Mouse (Mus musculus) heart, embryonic 16.5 days (tissue): Measurements from ENCODE around the gene Speer4d. TPM values are rescaled to one million over a fixed set of nuclear protein-coding genes. Genes with fewer than 3 reads are reported as not detected.
"Not testable (repeated sequence)": the region's sequence is repeated elsewhere in the genome, so short reads cannot be mapped to it uniquely, and the experiment has no call there.

ENCODE experiments used
- ATAC-seq: fragments of 200-750 bp; cut with Nextera tagmentation; replicated peaks from 2 replicates; pipeline ENCODE4 v1.8.0; 2017; ENCODE audit warnings: moderate number of reproducible peaks; ENCODE audit not compliant: insufficient read depth, low FRiP score; ENCODE audit errors: extremely low read depth
- H3K27ac ChIP-seq: fragments of 300-500 bp; sonication (generic); 2 replicates; pipeline ENCODE4 v1.5.1; 2014; ENCODE audit warnings: mild to moderate bottlenecking, low read length, control low read depth, moderate library complexity
- H3K27me3 ChIP-seq: fragments of 300-500 bp; sonication (generic); 2 replicates; pipeline ENCODE4 v1.6.1; 2014; ENCODE audit warnings: low read length, mixed read lengths; ENCODE audit not compliant: control insufficient read depth, insufficient read depth
- H3K36me3 ChIP-seq: fragments of 300-500 bp; sonication (generic); 2 replicates; pipeline ENCODE4 v1.6.1; 2014; ENCODE audit not compliant: control insufficient read depth, insufficient read depth
- H3K4me1 ChIP-seq: fragments of 300-500 bp; sonication (generic); 2 replicates; pipeline ENCODE4 v1.6.1; 2014; ENCODE audit warnings: low read length, mixed read lengths; ENCODE audit not compliant: control insufficient read depth, insufficient read depth
- H3K4me2 ChIP-seq: fragments of 300-500 bp; sonication (generic); 2 replicates; pipeline ENCODE4 v1.6.1; 2014; ENCODE audit warnings: low read depth, mild to moderate bottlenecking, control low read depth, low read length
- H3K4me3 ChIP-seq: fragments of 300-500 bp; sonication (generic); 2 replicates; pipeline ENCODE4 v1.5.1; 2014; ENCODE audit warnings: mild to moderate bottlenecking, control low read depth, low read length
- H3K9ac ChIP-seq: fragments of 300-500 bp; sonication (generic); 2 replicates; pipeline ENCODE4 v1.6.1; 2014; ENCODE audit warnings: low read length, control low read depth
- H3K9me3 ChIP-seq: fragments of 300-500 bp; sonication (generic); replicated peaks from 2 replicates; pipeline ENCODE4 v1.6.1; 2016; ENCODE audit warnings: low read length; ENCODE audit not compliant: control insufficient read depth
- WGBS: fragments of 180-500 bp; shearing (Covaris S2); extraction: QIAGEN DNeasy Blood & Tissue Kit; methylation state at CpG from one replicate; pipeline ENCODE4 v1.1.7; 2014; 5-methylcytosine and 5-hydroxymethylcytosine counted together
- polyA plus RNA-seq: library from polyadenylated mRNA; unstranded; fragments of >200 nt; fragmentation: Nextera tagmentation; extraction: Ambion mirVana; gene quantifications from 2 replicates; pipeline ENCODE4 v1.2.1, GENCODE M21; 2015

Speer4d gene
- polyA plus RNA-seq, 1 experiment from 2014 or later = not detected

- not testable (repeated sequence) for H3K9me3 ChIP-seq, H3K9ac ChIP-seq, H3K4me3 ChIP-seq, H3K4me2 ChIP-seq, H3K27me3 ChIP-seq, H3K36me3 ChIP-seq, ATAC-seq, H3K4me1 ChIP-seq, H3K27ac ChIP-seq
- 56% methylated on average over 3 of the region's 3 CpGs for WGBS
These were observed 16.9 kb upstream of the Speer4d start for GRCm38 (mm10) chr5:15601960-15602359.

GRCm38 (mm10) chr5:15602424-15602947 lies 16.4 kb upstream of the Speer4d start:
- H3K27ac ChIP-seq, ATAC-seq, H3K36me3 ChIP-seq, H3K9me3 ChIP-seq, H3K27me3 ChIP-seq, H3K9ac ChIP-seq, H3K4me2 ChIP-seq, H3K4me3 ChIP-seq, H3K4me1 ChIP-seq: not testable (repeated sequence)
- 50% methylated on average over 3 of the region's 3 CpGs for WGBS

GRCm38 (mm10) chr5:15603008-15603407 lies 15.9 kb upstream of the Speer4d start:
- WGBS = 46% methylated on average over 2 of the region's 2 CpGs
- not testable (repeated sequence) for H3K4me2 ChIP-seq, H3K9me3 ChIP-seq, H3K27me3 ChIP-seq, H3K4me3 ChIP-seq, H3K9ac ChIP-seq, H3K36me3 ChIP-seq, H3K4me1 ChIP-seq, ATAC-seq, H3K27ac ChIP-seq

GRCm38 (mm10) chr5:15603585-15603984 lies 15.3 kb upstream of the Speer4d start:
- not testable (repeated sequence) for H3K36me3 ChIP-seq, H3K27ac ChIP-seq, H3K27me3 ChIP-seq, H3K4me1 ChIP-seq, ATAC-seq, H3K9ac ChIP-seq, H3K4me2 ChIP-seq, H3K4me3 ChIP-seq
- H3K9me3 ChIP-seq = peaks cover 12% of the 10 kb centered on the region
- WGBS = 62% methylated on average over 8 of the region's 8 CpGs

- H3K9me3 ChIP-seq = peaks cover 15% of the 10 kb centered on the region
- not testable (repeated sequence) for ATAC-seq, H3K27me3 ChIP-seq, H3K4me1 ChIP-seq, H3K27ac ChIP-seq, H3K9ac ChIP-seq, H3K36me3 ChIP-seq, H3K4me2 ChIP-seq, H3K4me3 ChIP-seq
- 58% methylated on average over 5 of the region's 6 CpGs for whole genome bisulfite sequencing
These were observed 12.2 kb upstream of the Speer4d start for GRCm38 (mm10) chr5:15606677-15607076.

GRCm38 (mm10) chr5:15610695-15611094 lies 8.2 kb upstream of the Speer4d start:
- not testable (repeated sequence) for H3K27me3 ChIP-seq, H3K36me3 ChIP-seq, H3K9me3 ChIP-seq, H3K4me3 ChIP-seq, ATAC-seq, H3K4me2 ChIP-seq, H3K27ac ChIP-seq, H3K4me1 ChIP-seq, H3K9ac ChIP-seq
- 1% methylated on average over 1 of the region's 1 CpGs for WGBS

GRCm38 (mm10) chr5:15616195-15616594 lies 2.7 kb upstream of the Speer4d start:
- not testable (repeated sequence) for H3K27me3 ChIP-seq, H3K9ac ChIP-seq, H3K27ac ChIP-seq, H3K4me3 ChIP-seq, H3K9me3 ChIP-seq, H3K4me1 ChIP-seq, H3K36me3 ChIP-seq, H3K4me2 ChIP-seq, ATAC-seq
- 67% methylated on average over 3 of the region's 3 CpGs for whole genome bisulfite sequencing

- H3K27ac ChIP-seq, H3K36me3 ChIP-seq, H3K4me3 ChIP-seq, H3K9ac ChIP-seq, H3K4me1 ChIP-seq, ATAC-seq, H3K4me2 ChIP-seq, H3K27me3 ChIP-seq, H3K9me3 ChIP-seq: not testable (repeated sequence)
- WGBS = 10% methylated on average over 1 of the region's 1 CpGs
These were observed 9.3 kb downstream of the Speer4d start for GRCm38 (mm10) chr5:15628136-15628535.

- not testable (repeated sequence) for H3K27me3 ChIP-seq, H3K4me1 ChIP-seq, H3K9ac ChIP-seq, H3K4me3 ChIP-seq, ATAC-seq, H3K36me3 ChIP-seq, H3K4me2 ChIP-seq, H3K9me3 ChIP-seq, H3K27ac ChIP-seq
- WGBS = 24% methylated on average over 5 of the region's 5 CpGs
These were observed 11.2 kb downstream of the Speer4d start for GRCm38 (mm10) chr5:15630068-15630467.

GRCm38 (mm10) chr5:15637637-15638036 lies 18.8 kb downstream of the Speer4d start:
- H3K27me3 ChIP-seq, H3K9me3 ChIP-seq, H3K36me3 ChIP-seq, H3K9ac ChIP-seq, H3K4me3 ChIP-seq, H3K4me1 ChIP-seq, ATAC-seq, H3K27ac ChIP-seq, H3K4me2 ChIP-seq: not testable (repeated sequence)
- WGBS = 47% methylated on average over 2 of the region's 2 CpGs
